Mouse (Mus musculus): ENCODE data around the gene Tmtc2.

DNA sequence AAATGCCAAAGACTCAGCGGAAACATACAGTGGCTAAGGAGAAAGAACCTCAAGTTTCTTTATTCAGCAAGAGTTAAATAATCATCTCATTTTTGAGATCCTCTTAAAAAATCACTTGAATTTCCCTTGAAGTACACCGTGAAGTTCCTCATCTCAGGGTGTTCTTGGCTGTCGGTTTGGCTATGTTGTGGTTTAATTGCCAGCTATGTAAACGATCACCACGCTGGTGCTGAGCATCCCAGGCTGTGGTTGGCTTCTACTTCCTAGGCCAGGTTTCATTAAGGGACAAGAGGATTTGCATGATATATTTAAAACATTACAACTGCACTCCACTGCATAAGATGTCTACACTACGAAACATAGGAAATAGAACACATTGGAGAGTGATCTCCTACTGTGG is 348.5 kb downstream of the Tmtc2 start:
- TF ChIP-seq POLR2A (IDR thresholded peaks at IDR 0.05; ENCODE audit: insufficient read length, low read depth), result no peak
- no peak for TF ChIP-seq USF1 (IDR thresholded peaks at IDR 0.05; ENCODE audit: low read depth)
- no peak for TF ChIP-seq SRF (IDR thresholded peaks at IDR 0.05; ENCODE audit: control insufficient read depth, insufficient read length, low read depth)
- TF ChIP-seq TCF3 (IDR thresholded peaks at IDR 0.05; ENCODE audit: insufficient read length, low read depth), result no peak
- no peak for TF ChIP-seq TCF12 (IDR thresholded peaks at IDR 0.05; ENCODE audit: insufficient read depth, poor library complexity, severe bottlenecking)
- no peak for TF ChIP-seq E2F4 (IDR thresholded peaks at IDR 0.05; ENCODE audit: insufficient read depth)
